Mouse (Mus musculus): ENCODE measurements at regions not wholly inside any gene's neighbourhood (a gene's known extent, or its start where the extent isn't known, plus 50 kb on each side); places are given as distances from the start of the nearest gene placed in this dataset.

DNA sequence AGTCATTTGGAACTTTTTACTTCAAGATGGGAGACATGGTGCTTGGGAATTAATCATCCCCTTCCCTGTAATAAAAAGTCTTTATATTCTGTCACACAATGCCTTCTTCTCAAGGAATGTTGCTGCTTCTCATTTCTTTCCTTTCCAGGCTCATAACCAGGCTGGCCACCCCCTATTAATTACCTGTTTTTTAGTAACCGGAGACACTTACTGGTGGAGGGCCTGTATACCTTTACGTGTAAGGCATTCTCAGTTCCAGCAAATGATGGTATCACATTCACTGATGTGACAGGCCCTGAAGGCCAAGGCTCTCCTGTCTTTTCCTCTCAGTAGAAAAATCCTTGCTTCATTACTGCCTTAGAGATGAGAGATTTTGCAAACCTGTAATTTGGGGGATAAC is 203.3 kb upstream of the Egflam start:
- no peaks in the 10 kb centered on the region for H3K36me3 ChIP-seq (ENCODE audit: control insufficient read depth, insufficient read depth, low read length)
- WGBS: 82% methylated on average over 2 of the region's 2 CpGs
- no peak overlapping the region for H3K4me2 ChIP-seq (ENCODE audit: low read depth, low read length)
- no peak overlapping the region for H3K9ac ChIP-seq (ENCODE audit: low read length)
- no peaks in the 10 kb centered on the region for H3K27me3 ChIP-seq (ENCODE audit: control insufficient read depth, insufficient read depth, low read length)
- H3K4me3 ChIP-seq (replicated peaks; ENCODE audit: low read length): no peak overlapping the region
- H3K9me3 ChIP-seq (replicated peaks; ENCODE audit: control insufficient read depth, low read length): no peaks in the 10 kb centered on the region
- no peak for ATAC-seq (ENCODE audit: insufficient read depth, low FRiP score)
- no peak overlapping the region for H3K27ac ChIP-seq (ENCODE audit: low read length)
- H3K4me1 ChIP-seq (ENCODE audit: control insufficient read depth, insufficient read depth, low read length): no peaks in the 10 kb centered on the region

- no peaks in the 10 kb centered on the region for H3K4me1 ChIP-seq (ENCODE audit: control insufficient read depth, insufficient read depth, low read length)
- no peaks in the 10 kb centered on the region for H3K27me3 ChIP-seq (ENCODE audit: control insufficient read depth, insufficient read depth, low read length)
- no peak overlapping the region for H3K27ac ChIP-seq (ENCODE audit: low read length)
- WGBS: 63% methylated on average over 3 of the region's 3 CpGs
- H3K4me2 ChIP-seq (ENCODE audit: low read depth, low read length): no peak overlapping the region
- H3K36me3 ChIP-seq (ENCODE audit: control insufficient read depth, insufficient read depth, low read length): no peaks in the 10 kb centered on the region
- H3K9ac ChIP-seq (ENCODE audit: low read length): no peak overlapping the region
- no peak overlapping the region for H3K4me3 ChIP-seq (replicated peaks; ENCODE audit: low read length)
- no peak for ATAC-seq (ENCODE audit: insufficient read depth, low FRiP score)
- H3K9me3 ChIP-seq (replicated peaks; ENCODE audit: control insufficient read depth, low read length): no peaks in the 10 kb centered on the region
Observed at GRCm38 (mm10) chr15:7604847-7605246, 205.8 kb upstream of the Gdnf start.

DNA sequence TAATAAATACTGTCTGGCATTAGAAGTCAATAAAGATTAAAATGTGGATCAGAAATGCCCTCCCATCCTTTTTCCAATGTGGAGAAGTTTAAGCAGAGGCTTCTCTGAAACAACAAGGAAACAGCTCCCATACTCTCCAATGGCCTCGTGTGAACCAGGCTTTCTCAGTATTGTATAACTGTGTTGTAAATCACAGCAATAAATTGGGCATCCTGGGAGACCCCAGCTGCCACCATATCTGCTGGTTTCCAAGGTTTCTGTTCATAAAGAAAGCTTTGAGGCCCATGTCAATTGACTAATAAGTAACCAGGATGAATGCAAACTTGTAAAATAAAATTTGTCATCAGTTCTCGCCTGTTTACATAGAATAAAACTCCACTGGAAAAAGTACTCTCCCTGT is 192.7 kb upstream of the Gdnf start:
- no peak overlapping the region for H3K9ac ChIP-seq (ENCODE audit: low read length)
- no peaks in the 10 kb centered on the region for H3K27me3 ChIP-seq (ENCODE audit: control insufficient read depth, insufficient read depth, low read length)
- H3K4me2 ChIP-seq (ENCODE audit: low read depth, low read length): no peak overlapping the region
- no peaks in the 10 kb centered on the region for H3K36me3 ChIP-seq (ENCODE audit: control insufficient read depth, insufficient read depth, low read length)
- H3K4me1 ChIP-seq (ENCODE audit: control insufficient read depth, insufficient read depth, low read length): no peaks in the 10 kb centered on the region
- WGBS: 59% methylated on average over 2 of the region's 2 CpGs
- no peak overlapping the region for H3K4me3 ChIP-seq (replicated peaks; ENCODE audit: low read length)
- no peak for ATAC-seq (ENCODE audit: insufficient read depth, low FRiP score)
- no peak overlapping the region for H3K27ac ChIP-seq (ENCODE audit: low read length)
- H3K9me3 ChIP-seq (replicated peaks; ENCODE audit: control insufficient read depth, low read length): no peaks in the 10 kb centered on the region

DNA sequence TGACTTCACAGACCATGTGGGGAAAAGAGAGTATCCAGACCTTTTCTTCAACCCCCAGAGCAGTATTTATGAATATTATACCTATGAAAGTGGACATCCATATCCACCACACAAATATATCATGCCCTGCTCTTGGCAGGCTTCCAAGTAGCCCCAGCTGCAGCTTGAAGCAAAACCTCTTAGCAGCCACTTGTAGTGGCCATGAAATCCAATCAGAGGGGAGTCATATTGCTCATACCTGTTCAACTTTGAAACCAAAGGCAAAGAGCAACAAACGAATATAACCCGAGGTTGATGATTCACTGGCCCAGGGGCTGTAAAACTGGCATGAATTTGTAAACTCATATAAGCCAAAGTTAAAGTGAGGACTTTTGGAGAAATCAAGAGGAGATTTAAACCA is 187.6 kb upstream of the Gdnf start:
- Histone ChIP-seq H3K4me2 (ENCODE audit: low read depth, low read length) (no peak overlapping the region), H3K9ac (ENCODE audit: low read length) (no peak overlapping the region), H3K9me3 (replicated peaks; ENCODE audit: control insufficient read depth, low read length) (no peaks in the 10 kb centered on the region), H3K4me1 (ENCODE audit: control insufficient read depth, insufficient read depth, low read length) (no peaks in the 10 kb centered on the region), H3K27ac (ENCODE audit: low read length) (no peak overlapping the region), H3K4me3 (replicated peaks; ENCODE audit: low read length) (no peak overlapping the region), H3K27me3 (ENCODE audit: control insufficient read depth, insufficient read depth, low read length) (no peaks in the 10 kb centered on the region), H3K36me3 (ENCODE audit: control insufficient read depth, insufficient read depth, low read length) (no peaks in the 10 kb centered on the region)
- ATAC-seq (ENCODE audit: insufficient read depth, low FRiP score): no peak
- WGBS: 45% methylated on average over 2 of the region's 2 CpGs

- no peak overlapping the region for H3K9ac ChIP-seq (ENCODE audit: low read length)
- 45% methylated on average over 6 of the region's 6 CpGs for WGBS
- ATAC-seq (ENCODE audit: insufficient read depth, low FRiP score): no peak
- no peaks in the 10 kb centered on the region for H3K9me3 ChIP-seq (replicated peaks; ENCODE audit: control insufficient read depth, low read length)
- H3K27me3 ChIP-seq (ENCODE audit: control insufficient read depth, insufficient read depth, low read length): no peaks in the 10 kb centered on the region
- no peaks in the 10 kb centered on the region for H3K4me1 ChIP-seq (ENCODE audit: control insufficient read depth, insufficient read depth, low read length)
- no peak overlapping the region for H3K4me2 ChIP-seq (ENCODE audit: low read depth, low read length)
- H3K36me3 ChIP-seq (ENCODE audit: control insufficient read depth, insufficient read depth, low read length): no peaks in the 10 kb centered on the region
- no peak overlapping the region for H3K4me3 ChIP-seq (replicated peaks; ENCODE audit: low read length)
- H3K27ac ChIP-seq (ENCODE audit: low read length): no peak overlapping the region
Observed at GRCm38 (mm10) chr15:7624689-7625472, 185.8 kb upstream of the Gdnf start.

- Histone ChIP-seq H3K27me3 (ENCODE audit: control insufficient read depth, insufficient read depth, low read length) (no peaks in the 10 kb centered on the region), H3K9me3 (replicated peaks; ENCODE audit: control insufficient read depth, low read length) (no peaks in the 10 kb centered on the region), H3K36me3 (ENCODE audit: control insufficient read depth, insufficient read depth, low read length) (no peaks in the 10 kb centered on the region), H3K4me3 (replicated peaks; ENCODE audit: low read length) (no peak overlapping the region), H3K27ac (ENCODE audit: low read length) (no peak overlapping the region), H3K9ac (ENCODE audit: low read length) (no peak overlapping the region), H3K4me1 (ENCODE audit: control insufficient read depth, insufficient read depth, low read length) (peaks cover 4% of the 10 kb centered on the region), H3K4me2 (ENCODE audit: low read depth, low read length) (no peak overlapping the region)
- no peak for ATAC-seq (ENCODE audit: insufficient read depth, low FRiP score)
- 59% methylated on average over 4 of the region's 4 CpGs for WGBS
Observed at GRCm38 (mm10) chr15:7629826-7630225, 180.8 kb upstream of the Gdnf start.

GRCm38 (mm10) chr15:7635234-7635633 is 175.4 kb upstream of the Gdnf start:
- ATAC-seq (ENCODE audit: insufficient read depth, low FRiP score): peak; percentile 56; the same call in 1 of the 2 replicates
- WGBS: 31% methylated on average over 8 of the region's 8 CpGs

GRCm38 (mm10) chr15:7639444-7639843 is 171.2 kb upstream of the Gdnf start:
- no peaks in the 10 kb centered on the region for H3K9me3 ChIP-seq (replicated peaks; ENCODE audit: control insufficient read depth, low read length)
- H3K4me3 ChIP-seq (replicated peaks; ENCODE audit: low read length): no peak overlapping the region
- no peak overlapping the region for H3K9ac ChIP-seq (ENCODE audit: low read length)
- no peak overlapping the region for H3K4me2 ChIP-seq (ENCODE audit: low read depth, low read length)
- WGBS: 53% methylated on average over 6 of the region's 6 CpGs
- H3K27me3 ChIP-seq (ENCODE audit: control insufficient read depth, insufficient read depth, low read length): no peaks in the 10 kb centered on the region
- H3K4me1 ChIP-seq (ENCODE audit: control insufficient read depth, insufficient read depth, low read length): peaks cover 14% of the 10 kb centered on the region; the same call in 1 of the 2 replicates
- no peaks in the 10 kb centered on the region for H3K36me3 ChIP-seq (ENCODE audit: control insufficient read depth, insufficient read depth, low read length)
- ATAC-seq (ENCODE audit: insufficient read depth, low FRiP score): no peak
- H3K27ac ChIP-seq (ENCODE audit: low read length): no peak overlapping the region

More at GRCm38 (mm10) chr15:7635234-7635633, 175.4 kb upstream of the Gdnf start:
- Histone ChIP-seq H3K9ac (ENCODE audit: low read length) (no peak overlapping the region), H3K36me3 (ENCODE audit: control insufficient read depth, insufficient read depth, low read length) (no peaks in the 10 kb centered on the region), H3K9me3 (replicated peaks; ENCODE audit: control insufficient read depth, low read length) (no peaks in the 10 kb centered on the region), H3K27me3 (ENCODE audit: control insufficient read depth, insufficient read depth, low read length) (no peaks in the 10 kb centered on the region), H3K4me1 (ENCODE audit: control insufficient read depth, insufficient read depth, low read length) (peaks cover 17% of the 10 kb centered on the region), H3K27ac (ENCODE audit: low read length) (peak overlapping the region; percentile 42; the same call in 1 of the 2 replicates), H3K4me3 (replicated peaks; ENCODE audit: low read length) (no peak overlapping the region), H3K4me2 (ENCODE audit: low read depth, low read length) (peak overlapping the region; percentile 24; the same call in 1 of the 2 replicates)

GRCm38 (mm10) chr15:7642075-7642474 is 168.6 kb upstream of the Gdnf start:
- Histone ChIP-seq H3K36me3 (ENCODE audit: control insufficient read depth, insufficient read depth, low read length) (no peaks in the 10 kb centered on the region), H3K9me3 (replicated peaks; ENCODE audit: control insufficient read depth, low read length) (no peaks in the 10 kb centered on the region), H3K27me3 (ENCODE audit: control insufficient read depth, insufficient read depth, low read length) (no peaks in the 10 kb centered on the region), H3K4me3 (replicated peaks; ENCODE audit: low read length) (no peak overlapping the region), H3K4me2 (ENCODE audit: low read depth, low read length) (no peak overlapping the region), H3K27ac (ENCODE audit: low read length) (no peak overlapping the region), H3K4me1 (ENCODE audit: control insufficient read depth, insufficient read depth, low read length) (0 out of 2 replicates have a peak, but pooled peaks cover 2% of the 10 kb centered on the region), H3K9ac (ENCODE audit: low read length) (no peak overlapping the region)
- WGBS: 60% methylated on average over 2 of the region's 2 CpGs
- ATAC-seq (ENCODE audit: insufficient read depth, low FRiP score): no peak
